Mouse (Mus musculus) megakaryocyte, embryonic 14.5 days (primary cell): ENCODE data around the gene Gm42878.

Source experiments
- FLI1 ChIP-seq: IDR thresholded peaks from 2 replicates; pipeline ENCODE4 v1.6.1; 2012; ENCODE audit warnings: low read length, inconsistent platforms, mixed read lengths
- GATA1 ChIP-seq: IDR thresholded peaks from 3 replicates; pipeline ENCODE4 v1.6.1; 2012; ENCODE audit warnings: mixed read lengths, low read length, inconsistent platforms, borderline replicate concordance

DNA sequence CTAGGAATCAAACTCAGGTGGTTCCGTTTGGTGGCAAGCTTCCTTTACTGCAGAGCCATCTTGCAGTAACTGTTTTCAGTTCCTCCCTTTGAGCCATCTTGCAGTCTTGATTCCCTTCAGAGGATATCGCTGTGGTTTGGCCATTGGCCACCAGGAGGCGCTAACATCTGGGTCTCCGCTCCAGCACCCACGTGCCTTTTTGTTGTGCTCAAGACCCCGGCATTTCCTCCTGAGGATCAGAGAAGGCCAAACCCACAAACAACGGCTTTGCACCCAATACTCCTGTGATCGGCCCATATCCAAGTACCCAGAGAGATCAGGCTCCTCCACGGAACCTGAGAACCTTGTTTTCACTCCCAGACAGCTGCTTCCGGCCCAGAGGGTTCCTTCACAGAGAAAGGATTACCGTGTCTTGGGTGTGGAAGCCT, 19.2 kb upstream of the Gm42878 start:
- TF ChIP-seq GATA1: no peak
- no peak for TF ChIP-seq FLI1
